Mouse (Mus musculus) bone marrow, adult 2 months (tissue): ENCODE results near the gene Sox5.

Experiments
- CTCF ChIP-seq: fragments of 200-500 bp; IDR thresholded peaks from 2 replicates; pipeline ENCODE4 v1.5.1; 2011; ENCODE audit warnings: low read length, control low read depth; ENCODE audit not compliant: control insufficient read depth, insufficient read depth
- POLR2A ChIP-seq: fragments of 200-500 bp; IDR thresholded peaks from 2 replicates; pipeline ENCODE4 v1.6.1; 2011; ENCODE audit warnings: low read depth, mild to moderate bottlenecking, control low read depth, low read length, borderline replicate concordance; ENCODE audit not compliant: control insufficient read depth

DNA sequence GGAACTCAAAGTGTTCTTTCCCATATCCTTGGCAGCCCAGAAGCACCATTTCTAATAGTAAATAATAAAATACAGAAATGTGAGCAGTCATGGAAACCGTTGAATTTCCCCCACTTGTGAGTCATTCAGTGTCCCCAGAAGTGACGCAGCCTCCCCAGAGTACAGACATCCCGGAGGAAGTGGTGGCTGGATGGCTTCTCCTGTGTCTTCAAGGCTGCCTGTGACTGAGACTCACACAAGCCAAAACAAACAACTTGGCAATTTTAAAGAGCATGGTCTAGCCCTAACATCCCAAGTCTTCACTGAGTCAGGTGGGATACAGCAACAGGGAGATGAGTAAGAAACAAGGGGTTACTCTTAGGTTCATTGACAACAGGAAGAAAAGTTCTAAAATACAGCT is 511.5 kb downstream of the Sox5 start:
- TF ChIP-seq CTCF (no peak), POLR2A (no peak)
